Mouse (Mus musculus): ENCODE measurements around the gene Tmem131l.

DNA sequence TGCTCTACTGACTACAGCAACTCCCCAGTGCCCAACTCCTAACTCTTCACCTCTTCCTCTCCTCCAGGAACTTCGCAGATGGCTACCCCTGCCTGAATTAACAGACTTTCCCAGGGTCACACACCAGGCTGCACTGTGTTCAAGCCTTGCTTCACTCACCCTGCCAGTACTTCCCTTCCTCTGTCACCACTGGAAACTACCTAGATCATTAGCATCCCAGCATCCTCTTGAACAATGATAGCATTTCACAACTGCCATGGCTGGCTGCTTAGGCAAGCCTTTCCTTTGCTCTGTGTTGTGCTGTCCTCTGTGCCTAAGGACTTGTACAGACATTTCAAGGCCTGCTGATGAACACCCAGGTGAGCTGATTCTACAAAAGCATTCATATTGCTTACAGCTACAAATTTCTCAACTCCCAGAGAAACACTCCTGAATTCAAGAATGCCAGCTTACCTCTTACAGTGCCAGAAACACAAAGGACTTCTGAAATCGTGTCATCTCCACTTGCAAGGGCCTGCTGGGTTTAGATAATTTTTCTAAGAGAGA lies 23.5 kb upstream of the Tmem131l start:
- no peak for TF ChIP-seq CTCF (IDR thresholded peaks at IDR 0.05; ENCODE audit: extremely low read depth, insufficient read length, insufficient replicate concordance, low read depth, low read length)
- TF ChIP-seq POLR2A (IDR thresholded peaks at IDR 0.05; ENCODE audit: low read depth, low read length): no peak
